Mouse (Mus musculus) thymus, adult 2 months (tissue): ENCODE measurements around the gene Slc34a1. TPM values are rescaled to one million over a fixed set of nuclear protein-coding genes. Genes with fewer than 3 reads are reported as not detected.

Source experiments
- DNase-seq: peaks from one replicate; pipeline ENCODE4 v3.0.0; 2021
- H3K27ac ChIP-seq: fragments of 200-500 bp; 2 replicates; pipeline ENCODE4 v1.5.1; 2012; ENCODE audit warnings: low read length, control low read depth; ENCODE audit not compliant: control insufficient read depth, insufficient read depth
- H3K27me3 ChIP-seq: fragments of 200-500 bp; 2 replicates; pipeline ENCODE4 v1.6.1; 2012; ENCODE audit warnings: mild to moderate bottlenecking, low read length, moderate library complexity, mixed read lengths; ENCODE audit not compliant: control insufficient read depth, insufficient read depth
- H3K36me3 ChIP-seq: fragments of 200-500 bp; 2 replicates; pipeline ENCODE4 v1.6.1; 2012; ENCODE audit warnings: mild to moderate bottlenecking, low read length, moderate library complexity; ENCODE audit not compliant: control insufficient read depth, insufficient read depth
- H3K4me1 ChIP-seq: fragments of 200-500 bp; replicated peaks from 2 replicates; pipeline ENCODE4 v1.6.1; 2012; ENCODE audit warnings: low read length; ENCODE audit not compliant: control insufficient read depth, insufficient read depth
- H3K4me3 ChIP-seq: fragments of 200-500 bp; 2 replicates; pipeline ENCODE4 v1.5.1; 2012; ENCODE audit warnings: mild to moderate bottlenecking, low read length, control low read depth, moderate library complexity; ENCODE audit not compliant: control insufficient read depth, insufficient read depth
- CTCF ChIP-seq: fragments of 200-500 bp; IDR thresholded peaks from 2 replicates; pipeline ENCODE4 v1.5.1; 2012; ENCODE audit warnings: mild to moderate bottlenecking, control low read depth, low read length, moderate library complexity, borderline replicate concordance; ENCODE audit not compliant: control insufficient read depth, poor library complexity, insufficient read depth; ENCODE audit errors: extremely low read depth
- POLR2A ChIP-seq: fragments of 200-500 bp; IDR thresholded peaks from 2 replicates; pipeline ENCODE4 v1.6.1; 2012; ENCODE audit warnings: mild to moderate bottlenecking, low read length, control low read depth, moderate library complexity; ENCODE audit not compliant: control insufficient read depth, poor library complexity, insufficient read depth; ENCODE audit errors: extremely low read depth
- WGBS: fragments of 180-500 bp; shearing (Covaris S2); methylation state at CpG from one replicate; pipeline ENCODE4 v1.1.7; 2018; 5-methylcytosine and 5-hydroxymethylcytosine counted together
- polyA plus RNA-seq: library from polyadenylated mRNA; depleted of rRNA; stranded (reverse); fragments of >200 nt; gene quantifications from 2 replicates; pipeline ENCODE4 v1.2.3, GENCODE M21; 2012

The Slc34a1 gene
- polyA plus RNA-seq, 1 experiment = 6.0 TPM

- Histone ChIP-seq H3K4me1 (peaks cover 57% of the 10 kb centered on the region), H3K27ac (peak overlapping the region; percentile 97), H3K27me3 (no peaks in the 10 kb centered on the region), H3K36me3 (peaks cover 17% of the 10 kb centered on the region), H3K4me3 (peak overlapping the region; percentile 64)
- 62% methylated on average over 6 of the region's 6 CpGs for WGBS
- DNase-seq = no peak
- TF ChIP-seq POLR2A = no peak
- no peak for TF ChIP-seq CTCF
Observed at GRCm38 (mm10) chr13:55446483-55447105, 48.6 kb downstream of the Slc34a1 start.

GRCm38 (mm10) chr13:55447543-55447943 lies 49.6 kb downstream of the Slc34a1 start:
- H3K4me1 ChIP-seq = peaks cover 57% of the 10 kb centered on the region
- peak overlapping the region; percentile 19 for H3K4me3 ChIP-seq
- TF ChIP-seq POLR2A = no peak
- no peak for TF ChIP-seq CTCF
- DNase-seq = peak; percentile 69
- peaks cover 27% of the 10 kb centered on the region for H3K36me3 ChIP-seq
- no peaks in the 10 kb centered on the region for H3K27me3 ChIP-seq
- 5% methylated on average over 3 of the region's 3 CpGs for WGBS
- peak overlapping the region; percentile 97 for H3K27ac ChIP-seq

GRCm38 (mm10) chr13:55448131-55448530 lies 50.1 kb downstream of the Slc34a1 start:
- TF ChIP-seq POLR2A = no peak
- TF ChIP-seq CTCF = no peak
- H3K4me3 ChIP-seq = 0 out of 2 replicates have a peak overlapping the region, but pooled peaks have one; percentile 19
- peak overlapping the region; percentile 88 for H3K27ac ChIP-seq
- H3K36me3 ChIP-seq = peaks cover 33% of the 10 kb centered on the region
- peaks cover 55% of the 10 kb centered on the region for H3K4me1 ChIP-seq
- no peak for DNase-seq
- WGBS = 78% methylated on average over 5 of the region's 5 CpGs
- no peaks in the 10 kb centered on the region for H3K27me3 ChIP-seq

GRCm38 (mm10) chr13:55449205-55449604 lies 51.2 kb downstream of the Slc34a1 start:
- TF ChIP-seq POLR2A = 0 out of 2 replicates have a peak, but pooled peaks have one; percentile 25
- TF ChIP-seq CTCF = no peak
- H3K27me3 ChIP-seq = no peaks in the 10 kb centered on the region
- H3K4me1 ChIP-seq = peaks cover 47% of the 10 kb centered on the region
- H3K4me3 ChIP-seq = no peak overlapping the region
- H3K27ac ChIP-seq = peak overlapping the region; percentile 64
- WGBS = 65% methylated on average over 9 of the region's 9 CpGs
- peak; percentile 49 for DNase-seq
- peaks cover 44% of the 10 kb centered on the region for H3K36me3 ChIP-seq

GRCm38 (mm10) chr13:55449679-55450441 lies 51.9 kb downstream of the Slc34a1 start:
- 47% methylated on average over 17 of the region's 17 CpGs for WGBS
- peak overlapping the region; percentile 64 for H3K27ac ChIP-seq
- DNase-seq = peak; percentile 79
- H3K4me1 ChIP-seq = peaks cover 47% of the 10 kb centered on the region
- no peaks in the 10 kb centered on the region for H3K27me3 ChIP-seq
- TF ChIP-seq CTCF (no peak), POLR2A (no peak)
- H3K4me3 ChIP-seq = no peak overlapping the region
- peaks cover 50% of the 10 kb centered on the region for H3K36me3 ChIP-seq

- DNase-seq = no peak
- Histone ChIP-seq H3K27ac (no peak overlapping the region), H3K36me3 (peaks cover 57% of the 10 kb centered on the region), H3K4me3 (no peak overlapping the region), H3K4me1 (peaks cover 47% of the 10 kb centered on the region), H3K27me3 (no peaks in the 10 kb centered on the region)
- TF ChIP-seq POLR2A = no peak
- TF ChIP-seq CTCF = no peak
- WGBS = 91% methylated on average over 11 of the region's 11 CpGs
Observed at GRCm38 (mm10) chr13:55450511-55450980, 52.6 kb downstream of the Slc34a1 start.
